Mouse (Mus musculus) heart, embryonic 12.5 days (tissue): Measurements from ENCODE around the gene Cdk1. TPM values are rescaled to one million over a fixed set of nuclear protein-coding genes. Genes with fewer than 3 reads are reported as not detected.

Experiments used
- ATAC-seq: fragments of 200-750 bp; cut with Nextera tagmentation; 2 replicates; pipeline ENCODE4 v1.8.0; 2017; ENCODE audit warnings: moderate TSS enrichment, moderate library complexity; ENCODE audit not compliant: insufficient number of reproducible peaks, low FRiP score
- H3K27ac ChIP-seq: fragments of 300-500 bp; sonication (generic); 2 replicates; pipeline ENCODE4 v1.5.1; 2016; ENCODE audit warnings: mild to moderate bottlenecking, moderate library complexity; ENCODE audit not compliant: poor library complexity, severe bottlenecking
- H3K27me3 ChIP-seq: fragments of 300-500 bp; sonication (generic); replicated peaks from 2 replicates; pipeline ENCODE4 v1.6.1; 2016; ENCODE audit warnings: mild to moderate bottlenecking, moderate library complexity
- H3K36me3 ChIP-seq: fragments of 300-500 bp; sonication (generic); 2 replicates; pipeline ENCODE4 v1.6.1; 2016; ENCODE audit warnings: mild to moderate bottlenecking, moderate library complexity
- H3K4me1 ChIP-seq: fragments of 300-500 bp; sonication (generic); replicated peaks from 2 replicates; pipeline ENCODE4 v1.6.1; 2016; ENCODE audit warnings: mild to moderate bottlenecking
- H3K4me2 ChIP-seq: fragments of 300-500 bp; sonication (generic); 2 replicates; pipeline ENCODE4 v1.6.1; 2016; ENCODE audit warnings: mild to moderate bottlenecking, moderate library complexity
- H3K4me3 ChIP-seq: fragments of 300-500 bp; sonication (generic); 2 replicates; pipeline ENCODE4 v1.5.1; 2016; ENCODE audit warnings: mild to moderate bottlenecking
- H3K9ac ChIP-seq: fragments of 300-500 bp; sonication (generic); 2 replicates; pipeline ENCODE4 v1.6.1; 2016; ENCODE audit warnings: mild to moderate bottlenecking, moderate library complexity
- H3K9me3 ChIP-seq: fragments of 300-500 bp; sonication (generic); replicated peaks from 2 replicates; pipeline ENCODE4 v1.6.1; 2016; ENCODE audit warnings: mild to moderate bottlenecking, moderate library complexity
- WGBS: fragments of 180-500 bp; shearing (Covaris S2); methylation state at CpG from one replicate; pipeline ENCODE4 v1.1.7; 2016; 5-methylcytosine and 5-hydroxymethylcytosine counted together
- polyA plus RNA-seq: library from polyadenylated mRNA; unstranded; fragments of >200 nt; fragmentation: Nextera tagmentation; extraction: Ambion mirVana; gene quantifications from 2 replicates; pipeline ENCODE4 v1.2.1, GENCODE M21; 2016

Gene Cdk1
- polyA plus RNA-seq, 1 experiment from 2014 or later: 337 TPM

DNA sequence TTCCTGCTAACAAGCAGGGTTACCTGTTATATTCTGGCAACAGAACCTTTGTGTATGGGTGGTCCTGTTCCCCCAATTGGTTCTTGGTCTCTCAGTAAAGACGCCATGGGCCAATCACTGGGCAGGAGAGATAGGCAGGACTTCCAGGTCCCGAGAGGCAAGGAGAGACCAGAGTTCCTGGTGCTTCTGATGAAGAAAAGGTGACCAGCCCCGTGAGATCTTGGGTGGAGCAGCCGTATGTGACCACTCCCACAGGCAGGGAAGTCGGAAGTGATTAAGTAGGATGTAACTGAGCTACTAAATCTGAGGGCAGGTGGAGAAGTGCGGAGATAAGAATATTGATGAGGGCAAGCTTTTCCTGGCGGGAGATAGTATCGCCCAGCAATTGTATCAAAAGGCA, 25.4 kb downstream of the Cdk1 start:
- Histone ChIP-seq H3K9ac (no peak overlapping the region), H3K4me2 (no peak overlapping the region), H3K27me3 (no peaks in the 10 kb centered on the region), H3K9me3 (no peaks in the 10 kb centered on the region), H3K4me1 (no peaks in the 10 kb centered on the region), H3K4me3 (no peak overlapping the region), H3K36me3 (no peaks in the 10 kb centered on the region), H3K27ac (no peak overlapping the region)
- ATAC-seq: no peak
- WGBS: 49% methylated on average over 8 of the region's 8 CpGs

DNA sequence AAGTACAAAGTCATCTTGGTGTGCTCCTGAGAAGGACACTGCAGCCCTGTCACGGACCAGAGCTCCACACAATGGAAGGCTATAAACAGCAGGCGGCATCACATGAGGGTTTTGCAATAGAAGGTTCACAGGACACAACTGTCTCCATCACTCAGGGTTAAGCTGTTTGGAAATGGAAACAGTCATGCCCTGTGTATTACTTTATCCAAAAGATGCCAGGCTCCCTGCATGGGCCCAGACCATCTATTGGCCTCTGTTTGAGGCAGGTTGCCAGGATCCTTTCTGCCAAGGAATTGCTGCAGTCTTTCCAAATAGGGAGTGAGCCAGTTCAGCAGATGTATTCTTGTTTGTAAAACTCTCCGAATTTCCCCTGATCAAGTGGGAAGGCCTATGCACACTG, 26.3 kb downstream of the Cdk1 start:
- no peak overlapping the region for H3K4me2 ChIP-seq
- H3K27ac ChIP-seq: no peak overlapping the region
- H3K36me3 ChIP-seq: no peaks in the 10 kb centered on the region
- ATAC-seq: no peak
- H3K27me3 ChIP-seq: no peaks in the 10 kb centered on the region
- 84% methylated on average over 3 of the region's 3 CpGs for WGBS
- H3K4me3 ChIP-seq: no peak overlapping the region
- no peaks in the 10 kb centered on the region for H3K9me3 ChIP-seq
- no peaks in the 10 kb centered on the region for H3K4me1 ChIP-seq
- no peak overlapping the region for H3K9ac ChIP-seq

DNA sequence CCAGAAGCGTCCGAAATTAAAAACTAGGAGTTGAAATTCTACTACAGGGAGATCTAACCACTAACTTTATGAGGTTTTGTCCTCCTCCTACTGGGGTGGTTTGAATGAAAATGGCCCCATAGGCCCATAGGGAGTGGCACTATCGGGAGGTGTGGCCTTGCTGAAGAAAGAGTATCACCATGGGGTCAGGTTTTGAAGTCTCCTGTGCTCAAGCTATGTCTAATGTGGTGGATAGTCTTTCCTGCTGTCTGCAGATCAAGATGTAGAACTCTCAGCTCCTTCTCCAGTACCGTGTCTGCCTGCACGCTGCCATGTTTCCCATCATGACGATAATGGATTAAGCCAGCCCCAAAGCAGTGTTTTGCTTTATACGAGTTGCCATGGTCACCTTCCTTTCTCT, 27.9 kb downstream of the Cdk1 start:
- no peaks in the 10 kb centered on the region for H3K4me1 ChIP-seq
- ATAC-seq: no peak
- H3K4me3 ChIP-seq: no peak overlapping the region
- no peaks in the 10 kb centered on the region for H3K27me3 ChIP-seq
- WGBS: 86% methylated on average over 7 of the region's 7 CpGs
- H3K9ac ChIP-seq: no peak overlapping the region
- H3K36me3 ChIP-seq: no peaks in the 10 kb centered on the region
- H3K9me3 ChIP-seq: no peaks in the 10 kb centered on the region
- H3K4me2 ChIP-seq: no peak overlapping the region
- no peak overlapping the region for H3K27ac ChIP-seq

DNA sequence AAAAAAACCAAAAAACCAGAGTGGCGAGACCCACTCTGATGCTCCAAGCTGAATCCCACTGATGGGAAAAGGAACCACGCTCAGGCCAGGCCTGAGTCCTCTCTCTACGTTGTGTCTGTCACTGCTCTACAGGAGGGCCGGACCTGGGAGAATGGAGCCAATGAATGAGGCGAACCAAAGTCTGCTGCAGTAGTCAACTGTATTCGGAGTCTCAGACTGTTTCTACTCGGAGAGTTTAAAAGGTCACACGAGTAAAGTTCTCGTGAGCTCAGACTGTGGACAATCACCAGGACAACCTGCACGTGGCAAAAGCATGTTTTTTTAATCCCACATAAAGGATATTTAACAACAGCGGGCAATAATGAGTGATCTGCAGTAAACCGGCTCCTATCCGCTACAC, 28.8 kb downstream of the Cdk1 start:
- H3K36me3 ChIP-seq: no peaks in the 10 kb centered on the region

DNA sequence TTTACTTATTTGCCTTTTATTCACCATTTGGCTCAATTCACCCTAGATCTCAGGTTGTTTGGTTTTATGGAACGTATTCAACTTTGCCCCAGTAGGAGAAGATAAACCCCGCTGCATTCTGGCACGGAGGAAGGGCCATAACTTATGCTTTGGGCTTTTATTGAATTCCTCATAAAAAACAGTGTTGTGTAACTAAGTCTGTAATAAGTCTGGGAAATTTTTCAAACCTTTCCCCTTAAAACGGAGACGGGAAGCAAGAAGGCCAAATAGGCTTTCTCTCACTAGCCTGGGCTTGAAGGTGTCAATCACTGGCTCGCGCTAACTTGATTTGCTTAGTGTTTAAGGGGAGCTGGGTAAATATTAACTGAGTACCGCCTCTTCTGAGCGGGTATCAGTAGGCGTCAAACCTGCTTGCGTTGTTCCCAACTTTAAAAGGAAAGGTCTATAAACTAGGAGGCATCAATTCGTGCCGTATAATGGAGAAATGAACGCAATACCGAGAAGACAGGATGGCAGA, 31.2 kb downstream of the Cdk1 start:
- no peaks in the 10 kb centered on the region for H3K27me3 ChIP-seq
- no peaks in the 10 kb centered on the region for H3K4me1 ChIP-seq
- ATAC-seq: no peak
- WGBS: 48% methylated on average over 15 of the region's 15 CpGs
- H3K4me2 ChIP-seq: peak overlapping the region; percentile 51
- H3K9ac ChIP-seq: no peak overlapping the region
- H3K9me3 ChIP-seq: peaks cover 4% of the 10 kb centered on the region; the same call in 1 of the 2 replicates
- no peaks in the 10 kb centered on the region for H3K36me3 ChIP-seq
- H3K4me3 ChIP-seq: no peak overlapping the region
- H3K27ac ChIP-seq: no peak overlapping the region

More for the DNA sequence above, 28.8 kb downstream of the Cdk1 start:
- ATAC-seq: no peak
- 83% methylated on average over 13 of the region's 13 CpGs for WGBS
- H3K9me3 ChIP-seq: no peaks in the 10 kb centered on the region
- H3K4me1 ChIP-seq: no peaks in the 10 kb centered on the region
- H3K27ac ChIP-seq: no peak overlapping the region
- H3K4me3 ChIP-seq: no peak overlapping the region
- no peak overlapping the region for H3K9ac ChIP-seq
- H3K4me2 ChIP-seq: no peak overlapping the region
- H3K27me3 ChIP-seq: no peaks in the 10 kb centered on the region

DNA sequence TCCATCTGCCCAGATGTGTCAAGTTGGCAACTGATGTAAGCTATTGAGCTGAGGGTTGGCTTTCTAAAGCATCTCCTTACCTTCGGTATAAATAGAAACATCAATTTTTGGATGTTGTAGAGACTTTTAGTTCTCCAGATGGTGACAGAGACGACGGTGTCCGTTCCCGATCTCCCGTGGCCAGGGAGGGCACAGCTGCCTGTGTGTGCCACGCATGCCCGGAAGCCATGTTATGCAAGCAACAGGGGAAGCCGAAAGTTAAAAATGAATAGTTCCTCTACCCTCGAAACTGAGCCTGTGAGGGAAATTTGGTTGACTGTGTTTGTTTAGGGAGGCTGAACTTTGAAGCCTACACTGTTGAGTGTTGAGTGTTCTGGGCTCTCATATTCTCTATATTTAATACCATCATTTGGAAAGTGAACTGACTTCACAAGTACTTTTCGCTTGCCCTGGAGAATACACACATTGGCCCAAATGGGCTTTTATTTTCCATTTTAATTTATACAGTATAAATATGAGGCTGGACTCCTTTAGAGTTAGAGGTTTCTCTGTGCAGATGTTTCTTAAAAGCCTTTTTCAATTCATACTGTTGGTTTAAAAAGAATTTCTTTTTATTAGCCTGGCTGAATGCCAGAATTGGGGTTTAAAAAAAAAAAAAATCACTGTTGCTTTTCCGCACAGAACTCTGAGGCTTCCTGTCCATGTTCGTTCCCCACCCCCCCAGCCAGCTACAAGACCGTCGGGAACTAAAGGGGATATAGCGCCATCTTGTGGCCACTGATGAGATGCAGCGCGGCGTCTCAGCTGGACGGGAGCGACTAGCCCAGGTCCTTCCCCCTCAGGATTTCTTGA, 31.8 kb downstream of the Cdk1 start:
- H3K27ac ChIP-seq: no peak overlapping the region
- H3K27me3 ChIP-seq: no peaks in the 10 kb centered on the region
- peaks cover 4% of the 10 kb centered on the region; the same call in 1 of the 2 replicates for H3K9me3 ChIP-seq
- peak overlapping the region; percentile 51; the same call in 1 of the 2 replicates for H3K4me2 ChIP-seq
- no peaks in the 10 kb centered on the region for H3K36me3 ChIP-seq
- H3K9ac ChIP-seq: no peak overlapping the region
- peak; percentile 71; the same call in 1 of the 2 replicates for ATAC-seq
- no peaks in the 10 kb centered on the region for H3K4me1 ChIP-seq
- no peak overlapping the region for H3K4me3 ChIP-seq
- 45% methylated on average over 21 of the region's 21 CpGs for WGBS

DNA sequence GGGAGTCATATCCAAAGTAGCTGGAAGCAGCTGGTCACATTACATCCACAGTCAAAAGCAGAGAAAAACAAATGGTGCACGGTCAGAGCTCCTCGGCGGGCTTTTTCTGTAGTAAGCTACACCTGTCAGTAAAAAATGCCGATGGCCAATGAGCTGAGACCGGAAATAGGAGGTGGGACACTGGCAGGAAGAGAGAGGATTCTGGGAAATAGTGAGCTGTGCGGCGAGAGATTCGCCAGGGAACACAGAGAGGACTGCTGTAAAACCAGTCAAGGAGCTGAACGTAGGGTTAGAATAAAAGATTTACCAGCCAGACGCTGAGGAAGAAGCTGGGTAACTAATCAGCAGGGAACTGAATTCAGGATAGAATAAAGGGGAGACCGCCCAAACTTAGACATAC, 34.2 kb downstream of the Cdk1 start:
- Histone ChIP-seq H3K27me3 (no peaks in the 10 kb centered on the region), H3K9ac (no peak overlapping the region), H3K27ac (no peak overlapping the region), H3K36me3 (no peaks in the 10 kb centered on the region), H3K4me2 (no peak overlapping the region), H3K9me3 (peaks cover 4% of the 10 kb centered on the region; the same call in 1 of the 2 replicates), H3K4me3 (no peak overlapping the region), H3K4me1 (no peaks in the 10 kb centered on the region)
- ATAC-seq: no peak
- WGBS: 81% methylated on average over 11 of the region's 11 CpGs

DNA sequence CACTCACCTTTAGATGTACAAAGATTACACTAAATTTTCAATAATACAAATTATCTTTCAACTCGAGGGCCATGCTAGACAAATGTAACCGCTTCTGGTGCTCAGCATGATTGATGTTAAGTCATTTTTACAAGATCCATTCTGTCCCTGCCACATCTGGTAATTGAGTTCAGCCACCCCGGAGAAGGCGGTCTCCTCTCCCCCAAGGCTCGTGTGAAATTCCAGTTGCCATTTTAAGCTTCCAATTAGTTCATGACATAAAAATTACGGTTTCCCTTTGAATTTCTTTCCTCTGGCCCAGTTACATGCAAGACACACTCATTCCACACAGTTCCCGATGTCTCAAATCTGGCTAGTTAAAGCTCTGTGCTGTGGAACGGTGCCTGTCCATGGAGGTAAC, 38.8 kb downstream of the Cdk1 start:
- Histone ChIP-seq H3K4me2 (no peak overlapping the region), H3K27me3 (no peaks in the 10 kb centered on the region), H3K27ac (no peak overlapping the region), H3K4me3 (no peak overlapping the region), H3K4me1 (no peaks in the 10 kb centered on the region), H3K9me3 (peaks cover 4% of the 10 kb centered on the region; the same call in 1 of the 2 replicates), H3K36me3 (no peaks in the 10 kb centered on the region), H3K9ac (no peak overlapping the region)
- no peak for ATAC-seq
- 75% methylated on average over 8 of the region's 8 CpGs for WGBS

DNA sequence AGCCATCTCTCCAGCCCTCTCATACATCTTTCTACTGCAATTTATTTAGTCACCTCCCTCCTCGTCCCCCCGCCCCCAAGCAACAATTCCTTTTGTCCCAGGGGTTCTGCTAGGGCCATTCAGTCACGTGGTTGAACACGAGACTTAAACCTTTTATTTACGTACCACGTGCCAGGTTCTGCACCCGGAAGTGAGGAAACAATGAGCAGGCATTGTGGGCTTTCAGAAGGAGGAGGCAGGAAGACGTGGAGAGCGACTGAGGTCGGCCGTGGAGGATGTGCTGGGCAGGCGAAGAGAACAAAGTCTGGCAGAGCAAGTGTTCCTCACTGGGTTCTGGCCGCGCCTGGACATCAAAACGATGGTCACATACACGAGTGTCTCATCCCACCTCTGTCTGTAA, 40.9 kb downstream of the Cdk1 start:
- H3K27me3 ChIP-seq: no peaks in the 10 kb centered on the region
- H3K9ac ChIP-seq: no peak overlapping the region
- no peaks in the 10 kb centered on the region for H3K36me3 ChIP-seq
- H3K4me3 ChIP-seq: no peak overlapping the region
- H3K4me2 ChIP-seq: no peak overlapping the region
- 76% methylated on average over 16 of the region's 16 CpGs for WGBS
- no peak for ATAC-seq
- no peaks in the 10 kb centered on the region for H3K9me3 ChIP-seq
- no peaks in the 10 kb centered on the region for H3K4me1 ChIP-seq
- no peak overlapping the region for H3K27ac ChIP-seq

DNA sequence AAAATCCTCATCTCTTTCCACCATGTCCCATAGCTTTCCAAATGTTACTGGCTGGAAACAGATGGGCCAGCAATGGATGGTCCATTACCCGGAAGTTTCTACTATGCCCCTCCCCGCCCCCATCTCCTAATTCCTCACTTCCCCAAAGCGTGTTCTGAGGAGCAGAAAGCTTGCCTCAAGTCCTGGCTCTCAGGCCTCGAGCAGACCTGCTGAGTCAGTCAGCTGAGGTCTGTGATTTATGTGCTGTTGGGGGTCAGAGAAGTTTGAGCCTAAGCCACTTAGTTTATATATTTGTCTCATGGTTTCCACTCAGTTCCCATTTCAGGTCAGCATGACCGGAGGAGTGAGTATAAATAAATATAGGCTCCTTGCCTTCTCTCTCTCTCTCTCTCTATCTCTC, 43.6 kb downstream of the Cdk1 start:
- H3K27me3 ChIP-seq: no peaks in the 10 kb centered on the region
- 67% methylated on average over 5 of the region's 5 CpGs for WGBS
- no peaks in the 10 kb centered on the region for H3K9me3 ChIP-seq
- H3K27ac ChIP-seq: no peak overlapping the region
- H3K4me3 ChIP-seq: no peak overlapping the region
- no peaks in the 10 kb centered on the region for H3K36me3 ChIP-seq
- no peak overlapping the region for H3K9ac ChIP-seq
- no peak overlapping the region for H3K4me2 ChIP-seq
- H3K4me1 ChIP-seq: peaks cover 11% of the 10 kb centered on the region
- no peak for ATAC-seq

DNA sequence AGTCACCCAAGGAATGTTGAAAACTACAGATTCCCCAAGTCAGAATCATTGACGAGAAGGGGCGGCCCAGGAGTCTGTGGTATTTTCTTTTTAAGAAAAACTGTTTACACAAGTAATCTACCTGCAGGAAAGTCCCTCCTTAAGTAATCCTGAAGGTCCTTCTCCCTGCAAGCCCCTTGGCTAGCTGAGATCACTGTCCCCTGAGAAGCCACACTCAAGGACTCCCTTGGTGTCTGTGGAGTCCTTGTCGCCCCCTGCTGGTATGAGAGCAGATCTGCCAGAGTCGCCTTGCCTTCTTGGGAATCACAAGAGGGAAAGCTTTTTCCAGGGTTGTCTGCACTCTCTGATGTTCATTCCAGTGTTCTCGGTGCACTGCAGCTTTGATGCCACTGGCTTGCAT, 45.7 kb downstream of the Cdk1 start:
- Histone ChIP-seq H3K9me3 (no peaks in the 10 kb centered on the region), H3K4me3 (no peak overlapping the region), H3K27me3 (no peaks in the 10 kb centered on the region), H3K4me2 (no peak overlapping the region), H3K9ac (no peak overlapping the region), H3K27ac (no peak overlapping the region), H3K36me3 (no peaks in the 10 kb centered on the region), H3K4me1 (peaks cover 11% of the 10 kb centered on the region)
- no peak for ATAC-seq
- 40% methylated on average over 5 of the region's 5 CpGs for WGBS
